Mouse (Mus musculus) neural tube, postnatal 0 days (tissue): ENCODE measurements around the gene Pak4. TPM values are rescaled to one million over a fixed set of nuclear protein-coding genes. Genes with fewer than 3 reads are reported as not detected.

Experiments used
- microRNA-seq: library from miRNA; unstranded; fragments of <30 nt; microRNA quantifications from one replicate; pipeline ENCODE4, GENCODE M21; 2016
- polyA plus RNA-seq: library from polyadenylated mRNA; unstranded; fragments of >200 nt; fragmentation: Nextera tagmentation; extraction: Ambion mirVana; gene quantifications from 2 replicates; pipeline ENCODE4 v1.2.1, GENCODE M21; 2015

The Pak4 gene
- 12.0 and 12.5 TPM in 2 replicates for polyA plus RNA-seq

GRCm38 (mm10) chr7:28597642-28598446, at the start of gene Pak4, which contains the start of gene Samd4b:
TSS of gene Pak4 (minus strand) at chr7:28598185.
TSS of gene Samd4b (minus strand) at chr7:28598144.

GRCm38 (mm10) chr7:28631073-28631472, 33.1 kb upstream of the Pak4 start, which contains the start of gene Acp7:
TSS of gene Acp7 (minus strand) at chr7:28631332.

GRCm38 (mm10) chr7:28547154-28547553, 50.8 kb downstream of the Pak4 start, which contains the start of gene Nccrp1:
TSS of gene Nccrp1 (minus strand) at chr7:28547254.

GRCm38 (mm10) chr7:28540526-28540925, 57.5 kb downstream of the Pak4 start, which contains the start of gene Sycn:
TSS of gene Sycn (plus strand) at chr7:28540885.

GRCm38 (mm10) chr7:28522536-28522935, 75.4 kb downstream of the Pak4 start, which contains the start of gene Ifnl3:
TSS of gene Ifnl3 (plus strand) at chr7:28522836.

GRCm38 (mm10) chr7:28510405-28510974, 87.5 kb downstream of the Pak4 start, which contains the start of gene Ifnl2:
TSS of gene Ifnl2 (minus strand) at chr7:28510455.

Small RNA genes lying within 50 kb of the gene (microRNA-seq; reads per million reads assigned to microRNA genes)
- not detected for gene Mir7049

Other genes starting within 250 kb of the Pak4 start
- 524 and 613 TPM in 2 replicates for gene Rps16, start 247.5 kb downstream of the Pak4 start, polyA plus RNA-seq
- gene Plekhg2, start 225.6 kb downstream of the Pak4 start, polyA plus RNA-seq, result 10.8 and 13.7 TPM in 2 replicates
- gene Zfp36, start 217.9 kb downstream of the Pak4 start, polyA plus RNA-seq, result 3.9 and 4.1 TPM in 2 replicates
- gene Med29, start 205.5 kb downstream of the Pak4 start, polyA plus RNA-seq, result 48.8 and 49.0 TPM in 2 replicates
- gene Paf1, start 205.2 kb downstream of the Pak4 start, polyA plus RNA-seq, result 75.7 and 90.9 TPM in 2 replicates
- 6.6 and 8.3 TPM in 2 replicates for gene Gmfg, start 160.7 kb downstream of the Pak4 start, polyA plus RNA-seq
- 20.6 and 22.6 TPM in 2 replicates for gene Lrfn1, start 146.2 kb downstream of the Pak4 start, polyA plus RNA-seq
- not detected in 2 replicates for gene Ifnl2, start 87.7 kb downstream of the Pak4 start, polyA plus RNA-seq
- gene Ifnl3, start 75.3 kb downstream of the Pak4 start, polyA plus RNA-seq, result not detected in 2 replicates
- not detected in 2 replicates for gene Sycn, start 57.3 kb downstream of the Pak4 start, polyA plus RNA-seq
- 0.39 and 0.80 TPM in 2 replicates for gene Nccrp1, start 50.9 kb downstream of the Pak4 start, polyA plus RNA-seq
- gene Samd4b, start within 50 bp of the Pak4 start, polyA plus RNA-seq, result 16.1 and 19.3 TPM in 2 replicates
- 0.40 and 0.52 TPM in 2 replicates for gene Acp7, start 33.1 kb upstream of the Pak4 start, polyA plus RNA-seq
- gene Fbxo27, start 94.7 kb upstream of the Pak4 start, polyA plus RNA-seq, result 13.1 and 15.8 TPM in 2 replicates
- 5.9 and 6.1 TPM in 2 replicates for gene Fbxo17, start 118.6 kb upstream of the Pak4 start, polyA plus RNA-seq
- 125 and 130 TPM in 2 replicates for gene Mrps12, start 143.6 kb upstream of the Pak4 start, polyA plus RNA-seq
- gene Sars2, start 143.8 kb upstream of the Pak4 start, polyA plus RNA-seq, result 18.5 and 21.8 TPM in 2 replicates
- gene Ccer2, start 158.0 kb upstream of the Pak4 start, polyA plus RNA-seq, result 1.5 and 2.1 TPM in 2 replicates
- 154 and 178 TPM in 2 replicates for gene Sirt2, start 168.6 kb upstream of the Pak4 start, polyA plus RNA-seq
- 77.9 and 82.5 TPM in 2 replicates for gene Nfkbib, start 169.3 kb upstream of the Pak4 start, polyA plus RNA-seq
- gene Rinl, start 190.8 kb upstream of the Pak4 start, polyA plus RNA-seq, result 2.5 TPM in 2 replicates
- gene Hnrnpl, start 210.4 kb upstream of the Pak4 start, polyA plus RNA-seq, result 155 and 161 TPM in 2 replicates
- gene Ech1, start 227.0 kb upstream of the Pak4 start, polyA plus RNA-seq, result 135 and 151 TPM in 2 replicates
- 6.1 and 7.7 TPM in 2 replicates for gene Lgals4, start 235.7 kb upstream of the Pak4 start, polyA plus RNA-seq